Mouse (Mus musculus) regulatory T cell (primary cell): ENCODE results near the gene Cyb5b.

Experiments used
- in situ Hi-C: fragments of 300-600 bp; cut with MboI, MseI; formaldehyde crosslinking; loops from one replicate; pipeline ENCODE4 v1.15.1; 2025; ENCODE audit warnings: high pct_unique_total_duplicates

Gene Cyb5b

GRCm38 (mm10) chr8:107219078-107219477 lies 68.6 kb downstream of the Cyb5b start:
- in situ Hi-C loops = no loop called here

- in situ Hi-C loops = no loop called here
Measured at GRCm38 (mm10) chr8:107221924-107222851, 71.7 kb downstream of the Cyb5b start.

- in situ Hi-C loops = no loop called here
Measured at GRCm38 (mm10) chr8:107226183-107226582, 75.7 kb downstream of the Cyb5b start.

- in situ Hi-C loops = no loop called here
Measured at GRCm38 (mm10) chr8:107227011-107227626, 76.7 kb downstream of the Cyb5b start.

GRCm38 (mm10) chr8:107233251-107233650 lies 82.8 kb downstream of the Cyb5b start:
- in situ Hi-C loops = no loop called here

GRCm38 (mm10) chr8:107233718-107234117 lies 83.3 kb downstream of the Cyb5b start:
- in situ Hi-C loops = no loop called here
